Mouse (Mus musculus) hindbrain, embryonic 11.5 days (tissue): ENCODE measurements around the gene Akap8l. TPM values are rescaled to one million over a fixed set of nuclear protein-coding genes. Genes with fewer than 3 reads are reported as not detected.

Experiments used
- ATAC-seq: fragments of 200-750 bp; cut with Nextera tagmentation; 2 replicates; pipeline ENCODE4 v1.8.0; 2017; ENCODE audit warnings: mild to moderate bottlenecking, moderate TSS enrichment, moderate library complexity; ENCODE audit not compliant: low FRiP score
- DNase-seq: peaks from one replicate; pipeline ENCODE4 v3.0.0-alpha.2; 2015; ENCODE audit warnings: low spot score
- H3K27ac ChIP-seq: fragments of 300-500 bp; sonication (generic); 2 replicates; pipeline ENCODE4 v1.5.1; 2014; ENCODE audit warnings: mild to moderate bottlenecking, low read depth, low read length
- H3K27me3 ChIP-seq: fragments of 300-500 bp; sonication (generic); 2 replicates; pipeline ENCODE4 v1.6.1; 2014; ENCODE audit warnings: mild to moderate bottlenecking, low read length, moderate library complexity, mixed read lengths; ENCODE audit not compliant: control insufficient read depth, insufficient read depth
- H3K36me3 ChIP-seq: fragments of 300-500 bp; sonication (generic); 2 replicates; pipeline ENCODE4 v1.6.1; 2014; ENCODE audit warnings: mild to moderate bottlenecking, low read length, moderate library complexity, mixed read lengths; ENCODE audit not compliant: control insufficient read depth, insufficient read depth
- H3K4me1 ChIP-seq: fragments of 300-500 bp; sonication (generic); replicated peaks from 2 replicates; pipeline ENCODE4 v1.6.1; 2014; ENCODE audit warnings: low read length, mixed read lengths; ENCODE audit not compliant: control insufficient read depth, insufficient read depth
- H3K4me2 ChIP-seq: fragments of 300-500 bp; sonication (generic); replicated peaks from 2 replicates; pipeline ENCODE4 v1.6.1; 2014; ENCODE audit warnings: mild to moderate bottlenecking, low read depth, low read length
- H3K4me3 ChIP-seq: fragments of 300-500 bp; sonication (generic); 2 replicates; pipeline ENCODE4 v1.5.1; 2014; ENCODE audit warnings: low read depth, low read length
- H3K9ac ChIP-seq: fragments of 300-500 bp; sonication (generic); 2 replicates; pipeline ENCODE4 v1.6.1; 2014; ENCODE audit warnings: low read depth, low read length
- H3K9me3 ChIP-seq: fragments of 300-500 bp; sonication (generic); 2 replicates; pipeline ENCODE4 v1.6.1; 2016; ENCODE audit warnings: low read length; ENCODE audit not compliant: control insufficient read depth
- WGBS: fragments of 180-500 bp; shearing (Covaris S2); extraction: QIAGEN DNeasy Blood & Tissue Kit; methylation state at CpG from one replicate; pipeline ENCODE4 v1.1.7; 2014; 5-methylcytosine and 5-hydroxymethylcytosine counted together
- polyA plus RNA-seq: library from polyadenylated mRNA; unstranded; fragments of >200 nt; fragmentation: Nextera tagmentation; extraction: Ambion mirVana; gene quantifications from 2 replicates; pipeline ENCODE4 v1.2.1, GENCODE M21; 2014

The Akap8l gene
- polyA plus RNA-seq, 1 experiment from 2014 or later = 80.1 TPM

- peaks cover 17% of the 10 kb centered on the region for H3K36me3 ChIP-seq
- H3K9me3 ChIP-seq = no peaks in the 10 kb centered on the region
- peak overlapping the region; percentile 83 for H3K4me2 ChIP-seq
- peaks cover 6% of the 10 kb centered on the region; the same call in 1 of the 2 replicates for H3K4me1 ChIP-seq
- under 1% methylated on average over 7 of the region's 7 CpGs for WGBS
- ATAC-seq (no peak), DNase-seq (no peak)
- H3K27ac ChIP-seq = peak overlapping the region; percentile 92
- peak overlapping the region; percentile 87 for H3K4me3 ChIP-seq
- H3K27me3 ChIP-seq = no peaks in the 10 kb centered on the region
- H3K9ac ChIP-seq = peak overlapping the region; percentile 90
Measured at GRCm38 (mm10) chr17:32319950-32320349, 30.5 kb downstream of the Akap8l start.

- Histone ChIP-seq H3K4me1 (peaks cover 6% of the 10 kb centered on the region; the same call in 1 of the 2 replicates), H3K9ac (no peak overlapping the region), H3K36me3 (peaks cover 34% of the 10 kb centered on the region), H3K27me3 (no peaks in the 10 kb centered on the region), H3K9me3 (no peaks in the 10 kb centered on the region), H3K4me2 (no peak overlapping the region), H3K27ac (no peak overlapping the region), H3K4me3 (no peak overlapping the region)
- DNase-seq (no peak), ATAC-seq (no peak)
- WGBS = 89% methylated on average over 3 of the region's 3 CpGs
Measured at GRCm38 (mm10) chr17:32317708-32318107, 32.7 kb downstream of the Akap8l start.

- 96% methylated on average over 8 of the region's 8 CpGs for WGBS
- DNase-seq = no peak
- no peak overlapping the region for H3K4me3 ChIP-seq
- H3K27me3 ChIP-seq = no peaks in the 10 kb centered on the region
- no peaks in the 10 kb centered on the region for H3K9me3 ChIP-seq
- peaks cover 39% of the 10 kb centered on the region for H3K36me3 ChIP-seq
- H3K27ac ChIP-seq = no peak overlapping the region
- no peak for ATAC-seq
- H3K4me1 ChIP-seq = peaks cover 3% of the 10 kb centered on the region; the same call in 1 of the 2 replicates
- H3K4me2 ChIP-seq = no peak overlapping the region
- H3K9ac ChIP-seq = no peak overlapping the region
Measured at GRCm38 (mm10) chr17:32317032-32317431, 33.4 kb downstream of the Akap8l start.

GRCm38 (mm10) chr17:32315560-32315959 is 34.8 kb downstream of the Akap8l start:
- H3K27me3 ChIP-seq = no peaks in the 10 kb centered on the region
- H3K36me3 ChIP-seq = peaks cover 42% of the 10 kb centered on the region
- no peak overlapping the region for H3K4me2 ChIP-seq
- no peak for DNase-seq
- WGBS = 93% methylated on average over 5 of the region's 5 CpGs
- H3K9ac ChIP-seq = no peak overlapping the region
- H3K4me1 ChIP-seq = 0 out of 2 replicates have a peak, but pooled peaks cover 2% of the 10 kb centered on the region
- H3K9me3 ChIP-seq = no peaks in the 10 kb centered on the region
- no peak overlapping the region for H3K4me3 ChIP-seq
- no peak for ATAC-seq
- H3K27ac ChIP-seq = no peak overlapping the region

GRCm38 (mm10) chr17:32313892-32314291 is 36.5 kb downstream of the Akap8l start:
- 84% methylated on average over 5 of the region's 5 CpGs for WGBS
- Histone ChIP-seq H3K27ac (no peak overlapping the region), H3K36me3 (peaks cover 42% of the 10 kb centered on the region), H3K4me2 (no peak overlapping the region), H3K4me1 (no peaks in the 10 kb centered on the region), H3K4me3 (no peak overlapping the region), H3K27me3 (no peaks in the 10 kb centered on the region), H3K9me3 (no peaks in the 10 kb centered on the region), H3K9ac (no peak overlapping the region)
- DNase-seq (no peak), ATAC-seq (no peak)

GRCm38 (mm10) chr17:32312801-32313200 is 37.6 kb downstream of the Akap8l start:
- ATAC-seq (no peak), DNase-seq (no peak)
- no peaks in the 10 kb centered on the region for H3K4me1 ChIP-seq
- 95% methylated on average over 8 of the region's 8 CpGs for WGBS
- no peak overlapping the region for H3K27ac ChIP-seq
- H3K27me3 ChIP-seq = no peaks in the 10 kb centered on the region
- H3K9me3 ChIP-seq = no peaks in the 10 kb centered on the region
- no peak overlapping the region for H3K4me3 ChIP-seq
- H3K4me2 ChIP-seq = no peak overlapping the region
- peaks cover 42% of the 10 kb centered on the region for H3K36me3 ChIP-seq
- H3K9ac ChIP-seq = no peak overlapping the region

- WGBS = 95% methylated on average over 4 of the region's 4 CpGs
- no peaks in the 10 kb centered on the region for H3K27me3 ChIP-seq
- H3K4me2 ChIP-seq = no peak overlapping the region
- ATAC-seq = no peak
- H3K36me3 ChIP-seq = peaks cover 24% of the 10 kb centered on the region
- DNase-seq = no peak
- no peak overlapping the region for H3K27ac ChIP-seq
- H3K9ac ChIP-seq = no peak overlapping the region
- H3K4me1 ChIP-seq = no peaks in the 10 kb centered on the region
- H3K4me3 ChIP-seq = no peak overlapping the region
- H3K9me3 ChIP-seq = no peaks in the 10 kb centered on the region
Measured at GRCm38 (mm10) chr17:32307963-32308362, 42.4 kb downstream of the Akap8l start.

- H3K36me3 ChIP-seq = no peaks in the 10 kb centered on the region
- no peak overlapping the region for H3K9ac ChIP-seq
- DNase-seq (no peak), ATAC-seq (no peak)
- 78% methylated on average over 1 of the region's 1 CpGs for WGBS
- H3K27ac ChIP-seq = no peak overlapping the region
- H3K4me2 ChIP-seq = no peak overlapping the region
- no peaks in the 10 kb centered on the region for H3K27me3 ChIP-seq
- H3K4me3 ChIP-seq = no peak overlapping the region
- no peaks in the 10 kb centered on the region for H3K4me1 ChIP-seq
- no peaks in the 10 kb centered on the region for H3K9me3 ChIP-seq
Measured at GRCm38 (mm10) chr17:32298125-32298524, 52.3 kb downstream of the Akap8l start.

GRCm38 (mm10) chr17:32295901-32296300 is 54.5 kb downstream of the Akap8l start:
- WGBS = 93% methylated on average over 2 of the region's 2 CpGs

More at GRCm38 (mm10) chr17:32295901-32296300, 54.5 kb downstream of the Akap8l start:
- ATAC-seq = no peak
- Histone ChIP-seq H3K4me2 (no peak overlapping the region), H3K4me3 (no peak overlapping the region), H3K9me3 (no peaks in the 10 kb centered on the region), H3K27ac (no peak overlapping the region), H3K36me3 (no peaks in the 10 kb centered on the region), H3K9ac (no peak overlapping the region), H3K27me3 (no peaks in the 10 kb centered on the region), H3K4me1 (no peaks in the 10 kb centered on the region)
- no peak for DNase-seq
